Mouse (Mus musculus): ENCODE results near the gene Olfr984.

The Olfr984 gene

DNA sequence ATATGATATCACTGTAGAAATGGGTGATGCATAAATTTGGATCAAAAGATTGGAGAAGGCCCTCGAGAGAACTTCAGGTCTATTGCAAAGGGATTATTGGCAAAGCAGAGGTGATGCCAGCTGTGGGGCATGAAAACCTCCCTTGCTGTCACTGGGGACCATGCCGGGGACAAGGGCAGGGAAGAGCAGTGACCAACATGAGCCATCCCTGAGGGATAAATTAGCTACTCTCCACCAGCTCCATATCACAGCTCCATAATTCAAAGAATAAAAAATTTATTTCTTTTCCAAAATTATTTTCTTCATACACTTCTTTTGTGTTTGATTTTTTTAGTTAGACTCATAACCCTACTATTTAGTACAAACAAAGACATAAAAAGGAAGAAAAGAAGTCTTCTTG, at the start of gene Olfr984:
Gene Olfr984 (minus strand): TSS at position 101 of the 400 bp plus-strand sequence.
- DNase-seq (ENCODE audit: low read depth, low spot score) = no peak

DNA sequence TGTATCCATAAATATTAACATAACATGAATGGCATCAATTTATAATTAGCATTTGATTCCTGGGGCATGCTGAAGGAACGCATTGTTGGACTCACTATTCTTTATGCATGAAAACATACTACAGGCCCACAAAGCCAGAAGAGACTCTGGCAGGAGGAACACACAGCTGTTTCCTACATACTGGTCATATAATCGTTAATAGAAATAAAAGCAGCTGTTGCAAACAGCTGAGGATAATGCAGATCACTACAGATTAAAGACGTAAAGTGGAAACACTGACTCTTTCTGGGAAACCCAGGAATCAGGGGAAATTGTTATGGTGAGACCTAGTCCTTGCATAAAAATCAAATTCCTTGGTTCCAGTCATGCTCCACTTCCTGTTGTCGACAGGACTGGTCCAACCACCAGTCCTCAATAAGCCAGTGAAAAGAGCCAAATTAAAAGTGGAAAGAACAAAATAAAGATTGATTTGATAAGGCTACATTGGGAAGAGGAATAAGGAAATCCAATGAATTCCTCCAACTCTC, 41.2 kb upstream of the Olfr984 start:
- no peak for DNase-seq (ENCODE audit: low read depth, low spot score)

DNA sequence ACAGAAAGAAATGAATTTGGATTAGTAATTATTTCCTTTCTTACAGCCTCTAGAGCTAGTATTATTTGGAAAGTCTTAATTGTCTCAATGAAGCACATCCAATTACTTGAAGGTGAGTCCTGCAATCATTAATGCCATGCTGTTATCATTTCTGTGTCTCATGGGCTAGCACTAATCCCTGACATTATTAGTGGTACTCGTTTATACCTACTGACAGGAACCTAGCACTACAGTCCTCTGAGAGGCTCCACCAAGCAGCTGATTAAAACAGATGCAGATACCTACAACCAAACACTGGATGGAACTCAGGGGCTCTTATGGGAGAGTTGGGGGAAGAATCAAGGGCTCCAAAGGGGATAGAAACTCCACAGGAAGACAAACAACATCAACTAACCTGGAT, 27.5 kb upstream of the Olfr984 start:
- no peak for DNase-seq (ENCODE audit: low read depth, low spot score)

DNA sequence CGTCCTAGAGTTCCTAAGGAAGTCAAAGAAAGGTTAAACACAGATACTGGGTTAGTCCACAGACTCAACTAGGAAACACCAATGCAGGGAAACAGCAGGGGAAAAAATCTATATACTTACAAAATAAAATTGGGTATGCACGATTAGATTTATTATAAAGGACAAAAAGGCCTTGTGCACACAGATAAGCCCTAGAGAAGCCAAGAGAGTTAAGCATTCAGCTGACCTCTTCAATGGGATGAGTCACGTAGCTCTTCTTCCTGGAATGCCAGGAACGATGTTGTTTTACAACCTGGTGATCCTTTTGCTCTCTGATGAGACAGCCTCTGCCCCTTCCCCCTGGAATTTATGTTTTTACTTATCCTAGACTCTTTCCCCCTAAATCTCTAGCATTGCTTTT, 25.5 kb upstream of the Olfr984 start:
- no peak for DNase-seq (ENCODE audit: low read depth, low spot score)

DNA sequence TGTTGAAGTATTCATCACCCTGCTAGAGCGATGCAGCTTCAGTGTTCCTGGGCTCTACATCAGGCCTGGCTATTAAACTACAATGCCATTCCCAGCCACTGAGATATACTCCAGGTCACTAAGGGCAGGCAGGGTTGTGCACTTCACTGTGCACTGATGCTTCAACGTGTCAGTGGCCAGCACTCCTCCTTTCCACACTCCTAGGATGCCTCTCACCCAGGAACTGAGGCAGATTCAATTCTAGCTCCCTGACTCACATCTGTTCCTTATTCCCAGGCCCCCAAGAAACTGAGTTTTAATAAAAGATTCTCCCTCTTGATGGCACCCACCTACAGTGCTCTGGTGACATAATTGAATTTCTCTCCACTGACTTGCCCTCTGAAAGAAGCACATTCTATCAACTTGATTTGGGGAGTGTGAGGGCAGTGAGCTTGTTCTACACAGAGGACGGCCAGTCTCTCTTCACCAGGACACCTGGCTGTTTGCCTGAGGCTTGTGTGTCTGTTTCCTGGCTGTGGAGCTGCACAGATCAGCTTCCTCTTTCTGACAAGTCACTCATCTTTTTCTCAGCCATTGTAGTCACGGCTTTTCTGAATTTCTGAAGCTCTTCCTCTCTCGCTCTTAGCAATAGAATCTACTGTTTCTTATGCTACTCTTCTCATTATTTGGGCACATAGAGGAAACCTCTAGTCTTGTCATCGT, 23.1 kb upstream of the Olfr984 start:
- no peak for DNase-seq (ENCODE audit: low read depth, low spot score)

DNA sequence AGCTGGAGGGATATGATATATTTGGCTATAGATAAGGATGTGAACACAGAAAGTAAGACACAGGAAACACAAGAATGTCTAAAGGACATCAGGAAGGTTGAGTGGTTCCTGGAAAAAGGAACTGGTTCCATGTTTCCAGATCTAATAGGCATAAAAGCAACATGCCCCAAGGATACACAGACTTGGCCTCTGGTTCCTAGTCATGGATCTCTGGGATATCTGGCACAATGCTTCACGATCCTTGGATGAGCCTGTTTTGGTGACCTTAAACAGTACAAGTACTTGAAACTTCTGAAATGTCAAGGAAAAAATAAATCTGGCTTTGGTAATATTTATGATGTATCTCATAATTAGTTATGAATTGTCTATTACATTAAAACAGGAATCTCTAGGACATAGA, 16.6 kb upstream of the Olfr984 start:
- no peak for DNase-seq (ENCODE audit: low read depth, low spot score)

DNA sequence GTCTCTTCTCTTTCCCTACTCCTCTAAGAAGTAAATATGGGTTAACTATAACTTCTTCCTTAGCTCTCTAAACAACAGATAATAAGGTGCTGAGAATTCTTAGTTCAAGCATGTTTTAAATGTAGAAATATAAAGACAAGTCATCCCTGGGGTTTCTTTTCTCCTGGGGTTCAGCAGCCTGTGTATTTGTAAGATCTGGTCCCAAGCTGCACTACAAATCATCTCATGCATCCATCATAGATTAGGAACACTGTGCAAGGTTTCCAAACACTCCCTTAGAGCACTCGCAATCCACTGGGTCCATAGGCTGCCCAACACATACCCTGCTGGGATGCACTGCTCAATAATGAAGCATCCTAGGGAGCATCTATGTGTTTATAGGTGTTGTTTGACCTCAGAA, 16.1 kb upstream of the Olfr984 start, which contains the start of gene Olfr985:
Gene Olfr985 (minus strand): TSS at position 101 of the 400 bp plus-strand sequence.
- no peak for DNase-seq (ENCODE audit: low read depth, low spot score)

DNA sequence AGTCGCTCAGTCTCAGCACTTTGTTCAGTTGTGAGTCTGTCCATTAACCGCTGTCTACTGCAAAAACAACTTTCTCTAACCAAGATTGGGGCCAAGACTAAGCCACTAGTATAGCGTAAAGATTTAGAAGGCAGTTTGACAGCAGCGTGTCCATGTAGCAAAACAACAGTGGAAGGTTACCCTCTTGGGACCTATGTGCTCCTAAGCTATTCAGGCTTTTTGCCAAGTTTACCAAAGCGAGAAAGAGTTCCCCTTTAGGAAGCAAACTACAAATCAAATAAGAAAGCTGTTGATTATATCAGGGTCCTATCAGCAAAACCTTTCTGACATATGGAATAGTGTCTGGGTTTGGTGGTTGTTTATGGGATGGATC, 3.3 kb upstream of the Olfr984 start:
- DNase-seq (ENCODE audit: low read depth, low spot score) = no peak

DNA sequence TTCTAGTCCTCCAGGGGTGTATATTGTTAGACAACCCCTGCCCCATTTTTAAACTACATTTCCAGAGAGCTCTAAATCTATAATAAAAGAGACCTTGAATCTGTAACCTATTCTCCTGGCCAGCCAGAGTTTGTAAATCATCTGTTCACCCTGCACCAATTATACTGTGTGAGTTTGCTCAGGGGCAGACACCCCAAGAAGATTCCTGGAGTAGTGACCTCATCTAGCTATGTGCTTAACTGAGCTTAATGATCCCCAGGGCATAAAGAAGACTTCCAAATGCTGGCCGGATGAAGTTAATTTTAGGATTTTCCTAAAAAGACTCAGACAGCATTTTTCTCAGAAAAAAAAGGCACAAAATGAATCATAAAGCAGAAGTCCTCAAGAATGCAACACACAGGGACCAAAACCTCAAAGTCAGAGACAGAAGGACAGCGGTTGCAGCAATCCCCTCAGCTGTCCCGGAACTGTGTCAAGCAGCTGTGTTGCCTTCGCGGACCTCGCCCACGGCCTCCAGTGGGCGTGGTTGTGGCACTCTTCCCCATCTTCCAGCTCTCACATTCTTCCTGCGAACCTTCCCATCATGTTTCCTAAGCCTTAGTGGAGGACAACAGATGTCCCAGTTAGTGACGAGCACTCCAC, 2.8 kb upstream of the Olfr984 start:
- no peak for DNase-seq (ENCODE audit: low read depth, low spot score)

DNA sequence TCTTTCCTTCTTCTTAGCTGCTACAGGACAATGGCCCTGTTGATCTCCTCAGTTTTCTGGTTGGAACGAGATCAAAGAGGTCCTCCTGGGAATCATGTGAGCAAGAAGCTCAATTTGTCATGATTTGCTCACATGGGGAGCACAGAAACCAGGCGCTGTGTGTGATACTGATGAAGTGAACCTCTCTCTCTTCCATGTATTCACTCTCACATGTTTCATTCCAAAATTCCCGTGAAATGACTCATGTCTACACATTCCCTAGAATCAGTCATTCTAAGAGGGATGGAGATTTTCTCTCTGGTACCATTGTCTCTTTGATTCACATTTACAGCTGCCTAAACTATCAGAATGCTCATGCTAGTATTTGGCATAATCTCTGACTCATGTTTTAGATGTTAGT, 19.2 kb downstream of the Olfr984 start:
- no peak for DNase-seq (ENCODE audit: low read depth, low spot score)

DNA sequence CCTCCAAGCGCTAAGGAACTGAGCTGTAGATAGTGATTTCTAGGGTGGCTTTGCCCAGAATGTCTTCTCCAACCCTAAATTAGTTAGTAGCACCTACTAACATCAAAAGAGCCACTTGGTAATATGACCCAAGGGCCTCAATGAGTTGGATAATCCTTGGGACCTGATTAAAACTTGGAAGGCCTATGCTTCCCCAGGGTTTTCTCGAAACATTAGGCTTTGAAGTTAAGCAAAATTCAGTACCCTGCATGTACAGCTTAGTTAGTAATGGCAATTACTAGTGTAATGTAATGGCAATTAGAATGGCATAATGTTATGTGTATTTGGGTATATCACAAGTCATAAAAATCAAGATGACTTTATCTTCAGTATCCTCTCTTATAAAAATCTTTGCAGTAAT, 20.5 kb downstream of the Olfr984 start, which contains the start of gene Olfr983:
Gene Olfr983 (minus strand): TSS at position 101 of the 400 bp plus-strand sequence.
- no peak for DNase-seq (ENCODE audit: low read depth, low spot score)

DNA sequence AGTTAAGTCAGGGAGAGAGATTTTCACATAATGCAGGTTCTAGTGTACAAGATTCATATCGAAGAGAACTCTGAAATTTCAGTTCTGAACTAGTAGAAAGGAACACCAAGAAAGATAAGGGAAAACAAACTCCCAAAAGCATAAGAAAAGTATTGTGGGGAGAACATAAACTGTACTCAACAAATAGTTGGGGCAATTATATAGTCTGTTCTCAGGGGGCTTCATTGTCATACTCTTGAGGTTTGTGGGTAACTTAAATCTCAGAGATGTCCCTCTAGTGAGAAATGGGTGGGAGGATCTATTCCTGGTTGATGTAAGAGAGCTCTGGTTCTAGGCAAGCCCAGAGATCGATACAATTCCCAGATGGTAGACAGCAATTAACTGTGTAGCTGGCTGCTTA, 40.5 kb downstream of the Olfr984 start, which contains the start of gene Olfr982:
Gene Olfr982 (plus strand): TSS at position 301 of the 400 bp plus-strand sequence.
- DNase-seq (ENCODE audit: low read depth, low spot score) = no peak

DNA sequence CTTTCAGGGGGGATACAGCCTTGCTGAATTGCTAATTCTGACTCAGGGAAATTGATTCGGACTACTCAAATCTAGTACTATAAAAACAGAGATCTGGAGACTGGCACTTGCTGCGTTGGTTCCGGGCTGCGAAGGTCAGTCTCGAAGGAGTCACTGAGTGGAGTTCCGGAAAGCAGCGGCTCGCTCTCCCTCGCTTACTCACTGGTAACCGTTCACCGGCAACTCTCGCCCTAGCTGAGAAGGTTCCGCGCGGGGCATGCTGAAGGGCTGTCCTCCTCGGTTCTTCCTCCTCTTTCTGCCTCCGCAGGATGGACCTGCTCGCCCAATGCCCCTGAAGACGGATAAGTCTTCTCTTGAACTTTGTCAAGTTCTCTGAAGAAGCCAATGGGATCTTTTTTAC, 63.9 kb downstream of the Olfr984 start:
- no peak for DNase-seq (ENCODE audit: low read depth, low spot score)
